Mouse (Mus musculus): ENCODE data around the gene Qtrt1. TPM values are rescaled to one million over a fixed set of nuclear protein-coding genes. Genes with fewer than 3 reads are reported as not detected.

Gene Qtrt1
- polyA plus RNA-seq (2012; rRNA removed): 70.2 and 79.6 TPM in 2 replicates

GRCm38 (mm10) chr9:21411669-21412550 lies at the start of gene Qtrt1:
TSS of gene Qtrt1 (plus strand) at chr9:21411837.

GRCm38 (mm10) chr9:21367357-21368111 lies 44.1 kb upstream of the Qtrt1 start, which contains the start of gene Ilf3:
TSS of gene Ilf3 (plus strand) at chr9:21367871.

GRCm38 (mm10) chr9:21424631-21425555 lies 13.3 kb downstream of the Qtrt1 start, which contains the start of gene Dnm2:
TSS of gene Dnm2 (plus strand) at chr9:21424908.

Other genes starting within 250 kb of the Qtrt1 start
- 9.7 and 9.9 TPM in 2 replicates for gene Pde4a, start 246.1 kb upstream of the Qtrt1 start, polyA plus RNA-seq (2012; rRNA removed)
- gene Keap1, start 172.5 kb upstream of the Qtrt1 start, polyA plus RNA-seq (2012; rRNA removed): 164 and 181 TPM in 2 replicates
- gene S1pr5, start 163.4 kb upstream of the Qtrt1 start, polyA plus RNA-seq (2012; rRNA removed): 0.33 and 0.72 TPM in 2 replicates
- 41.5 and 48.3 TPM in 2 replicates for gene Atg4d, start 146.5 kb upstream of the Qtrt1 start, polyA plus RNA-seq (2012; rRNA removed)
- gene Kri1, start 123.9 kb upstream of the Qtrt1 start, polyA plus RNA-seq (2012; rRNA removed): 21.9 and 22.0 TPM in 2 replicates
- gene Cdkn2d, start 120.4 kb upstream of the Qtrt1 start, polyA plus RNA-seq (2012; rRNA removed): 31.1 and 31.9 TPM in 2 replicates
- gene Ap1m2, start 99.5 kb upstream of the Qtrt1 start, polyA plus RNA-seq (2012; rRNA removed): 17.1 and 18.8 TPM in 2 replicates
- 71.0 and 88.8 TPM in 2 replicates for gene Slc44a2, start 91.1 kb upstream of the Qtrt1 start, polyA plus RNA-seq (2012; rRNA removed)
- 97.9 and 135 TPM in 2 replicates for gene Ilf3, start 44.0 kb upstream of the Qtrt1 start, polyA plus RNA-seq (2012; rRNA removed)
- gene Dnm2, start 13.1 kb downstream of the Qtrt1 start, polyA plus RNA-seq (2012; rRNA removed): 123 and 138 TPM in 2 replicates
- gene Tmed1, start 98.4 kb downstream of the Qtrt1 start, polyA plus RNA-seq (2012; rRNA removed): 86.0 and 101 TPM in 2 replicates
- gene AB124611, start 114.3 kb downstream of the Qtrt1 start, polyA plus RNA-seq (2012; rRNA removed): 3.6 and 4.4 TPM in 2 replicates
- 155 and 191 TPM in 2 replicates for gene Carm1, start 135.1 kb downstream of the Qtrt1 start, polyA plus RNA-seq (2012; rRNA removed)
- 39.8 and 49.5 TPM in 2 replicates for gene Timm29, start 180.9 kb downstream of the Qtrt1 start, polyA plus RNA-seq (2012; rRNA removed)
- 68.8 and 69.2 TPM in 2 replicates for gene Yipf2, start 181.0 kb downstream of the Qtrt1 start, polyA plus RNA-seq (2012; rRNA removed)
- gene Smarca4, start 204.3 kb downstream of the Qtrt1 start, polyA plus RNA-seq (2012; rRNA removed): 71.6 and 79.7 TPM in 2 replicates

Measured in ovary, adult 2 months (tissue).